Mouse (Mus musculus): Measurements from ENCODE around the gene Cept1. TPM values are rescaled to one million over a fixed set of nuclear protein-coding genes. Genes with fewer than 3 reads are reported as not detected.

The Cept1 gene
- polyA plus RNA-seq, 1 experiment: 27.9 TPM

GRCm38 (mm10) chr3:106494417-106494950 is 53.1 kb downstream of the Cept1 start:
- no peak for DNase-seq (ENCODE audit: low read depth)
- TF ChIP-seq POLR2A (IDR thresholded peaks at IDR 0.05; ENCODE audit: borderline replicate concordance, extremely low read depth, insufficient read depth, insufficient read length, poor library complexity, severe bottlenecking) (no peak), CTCF (IDR thresholded peaks at IDR 0.05; ENCODE audit: borderline replicate concordance, extremely low read depth, insufficient read depth, insufficient read length) (no peak)

- TF ChIP-seq POLR2A (IDR thresholded peaks at IDR 0.05; ENCODE audit: borderline replicate concordance, extremely low read depth, insufficient read depth, insufficient read length, poor library complexity, severe bottlenecking) (no peak), CTCF (IDR thresholded peaks at IDR 0.05; ENCODE audit: borderline replicate concordance, extremely low read depth, insufficient read depth, insufficient read length) (no peak)
- DNase-seq (ENCODE audit: low read depth): no peak
These were observed 53.7 kb downstream of the Cept1 start for GRCm38 (mm10) chr3:106493882-106494281.

GRCm38 (mm10) chr3:106493202-106493601 is 54.4 kb downstream of the Cept1 start:
- DNase-seq (ENCODE audit: low read depth): no peak
- no peak for TF ChIP-seq POLR2A (IDR thresholded peaks at IDR 0.05; ENCODE audit: borderline replicate concordance, extremely low read depth, insufficient read depth, insufficient read length, poor library complexity, severe bottlenecking)

- TF ChIP-seq CTCF (IDR thresholded peaks at IDR 0.05; ENCODE audit: borderline replicate concordance, extremely low read depth, insufficient read depth, insufficient read length) (no peak), POLR2A (IDR thresholded peaks at IDR 0.05; ENCODE audit: borderline replicate concordance, extremely low read depth, insufficient read depth, insufficient read length, poor library complexity, severe bottlenecking) (no peak)
- DNase-seq (ENCODE audit: low read depth): no peak
These were observed 54.9 kb downstream of the Cept1 start for GRCm38 (mm10) chr3:106492723-106493122.

GRCm38 (mm10) chr3:106490239-106490638 is 57.4 kb downstream of the Cept1 start:
- DNase-seq (ENCODE audit: low read depth): no peak
- TF ChIP-seq CTCF (IDR thresholded peaks at IDR 0.05; ENCODE audit: borderline replicate concordance, extremely low read depth, insufficient read depth, insufficient read length) (no peak), POLR2A (IDR thresholded peaks at IDR 0.05; ENCODE audit: borderline replicate concordance, extremely low read depth, insufficient read depth, insufficient read length, poor library complexity, severe bottlenecking) (no peak)

GRCm38 (mm10) chr3:106487551-106487950 is 60.1 kb downstream of the Cept1 start:
- DNase-seq (ENCODE audit: low read depth): no peak
- TF ChIP-seq CTCF (IDR thresholded peaks at IDR 0.05; ENCODE audit: borderline replicate concordance, extremely low read depth, insufficient read depth, insufficient read length) (no peak), POLR2A (IDR thresholded peaks at IDR 0.05; ENCODE audit: borderline replicate concordance, extremely low read depth, insufficient read depth, insufficient read length, poor library complexity, severe bottlenecking) (no peak)

- DNase-seq (ENCODE audit: low read depth): no peak
- TF ChIP-seq CTCF (IDR thresholded peaks at IDR 0.05; ENCODE audit: borderline replicate concordance, extremely low read depth, insufficient read depth, insufficient read length) (no peak), POLR2A (IDR thresholded peaks at IDR 0.05; ENCODE audit: borderline replicate concordance, extremely low read depth, insufficient read depth, insufficient read length, poor library complexity, severe bottlenecking) (no peak)
These were observed 61.8 kb downstream of the Cept1 start for GRCm38 (mm10) chr3:106485810-106486209.

- TF ChIP-seq CTCF (IDR thresholded peaks at IDR 0.05; ENCODE audit: borderline replicate concordance, extremely low read depth, insufficient read depth, insufficient read length): no peak
- no peak for TF ChIP-seq POLR2A (IDR thresholded peaks at IDR 0.05; ENCODE audit: borderline replicate concordance, extremely low read depth, insufficient read depth, insufficient read length, poor library complexity, severe bottlenecking)
- no peak for DNase-seq (ENCODE audit: low read depth)
These were observed 62.7 kb downstream of the Cept1 start for GRCm38 (mm10) chr3:106484861-106485260.

- TF ChIP-seq POLR2A (IDR thresholded peaks at IDR 0.05; ENCODE audit: borderline replicate concordance, extremely low read depth, insufficient read depth, insufficient read length, poor library complexity, severe bottlenecking): no peak
- TF ChIP-seq CTCF (IDR thresholded peaks at IDR 0.05; ENCODE audit: borderline replicate concordance, extremely low read depth, insufficient read depth, insufficient read length): no peak
- no peak for DNase-seq (ENCODE audit: low read depth)
These were observed 63.7 kb downstream of the Cept1 start for GRCm38 (mm10) chr3:106483796-106484405.

- TF ChIP-seq POLR2A (IDR thresholded peaks at IDR 0.05; ENCODE audit: borderline replicate concordance, extremely low read depth, insufficient read depth, insufficient read length, poor library complexity, severe bottlenecking) (no peak), CTCF (IDR thresholded peaks at IDR 0.05; ENCODE audit: borderline replicate concordance, extremely low read depth, insufficient read depth, insufficient read length) (no peak)
- peak; percentile 11 for DNase-seq (ENCODE audit: low read depth)
These were observed 64.3 kb downstream of the Cept1 start for GRCm38 (mm10) chr3:106483297-106483696.

GRCm38 (mm10) chr3:106482281-106483081 is 65.1 kb downstream of the Cept1 start, which contains the start of gene Dennd2d:
Dennd2d (plus strand) TSS chr3:106482405.
- peak; percentile 9 for DNase-seq (ENCODE audit: low read depth)
- TF ChIP-seq CTCF (IDR thresholded peaks at IDR 0.05; ENCODE audit: borderline replicate concordance, extremely low read depth, insufficient read depth, insufficient read length): no peak
- no peak for TF ChIP-seq POLR2A (IDR thresholded peaks at IDR 0.05; ENCODE audit: borderline replicate concordance, extremely low read depth, insufficient read depth, insufficient read length, poor library complexity, severe bottlenecking)

Data from brain, embryonic 14.5 days (tissue).